Mouse (Mus musculus): ENCODE results near the gene Tas1r3. TPM values are rescaled to one million over a fixed set of nuclear protein-coding genes. Genes with fewer than 3 reads are reported as not detected.

Gene Tas1r3
- total and polyA plus RNA-seq, 3 experiments, result 0.62 to 54.9 (median 1.1) TPM

- Histone ChIP-seq H3K27ac (ENCODE audit: control insufficient read depth, low read depth, low read length) (no peak overlapping the region), H3K9me3 (replicated peaks; ENCODE audit: insufficient read depth, low read length) (no peaks in the 10 kb centered on the region), H3K36me3 (ENCODE audit: control insufficient read depth in 1 of 2, insufficient read depth in 2 of 2, low read length in 2 of 2) (peaks cover 2 to 3% of the 10 kb centered on the region in 2 experiments; a peak in 3 of 4 replicates), H3K9ac (ENCODE audit: control insufficient read depth, low read depth, low read length, poor library complexity, severe bottlenecking) (no peak overlapping the region), H3K4me3 (ENCODE audit: control insufficient read depth in 1 of 2, insufficient read depth in 1 of 2, low read depth in 2 of 2, low read length in 2 of 2) (no peak overlapping the region), H3K79me2 (ENCODE audit: control insufficient read depth, insufficient read depth, low read length, poor library complexity) (peaks cover 22% of the 10 kb centered on the region), H3K27me3 (ENCODE audit: control insufficient read depth in 1 of 2, insufficient read depth in 2 of 2, low read length in 2 of 2) (no peaks in the 10 kb centered on the region), H3K4me1 (ENCODE audit: control insufficient read depth in 1 of 2, insufficient read depth in 2 of 2, low read length in 2 of 2) (peaks cover 2 to 13% of the 10 kb centered on the region in 2 experiments; a peak in 3 of 4 replicates)
- TF ChIP-seq ZNF384 (IDR thresholded peaks at IDR 0.05; ENCODE audit: low read depth, low read length), result no peak
- no peak for TF ChIP-seq USF1 (IDR thresholded peaks at IDR 0.05; ENCODE audit: low read depth, low read length)
- peak in 1 of 3 experiments; percentile 17; a peak in 2 of 6 replicates for TF ChIP-seq CTCF (IDR thresholded peaks at IDR 0.05 in 2 of 3, conservative IDR thresholded peaks at IDR 0.05 in 1 of 3; ENCODE audit: control insufficient read depth in 1 of 3, insufficient read depth in 1 of 3, low read depth in 2 of 3, low read length in 3 of 3, poor library complexity in 1 of 3, severe bottlenecking in 1 of 3)
- TF ChIP-seq RAD21 (IDR thresholded peaks at IDR 0.05; ENCODE audit: low read depth, low read length), result no peak
- no peak for TF ChIP-seq MYC (IDR thresholded peaks at IDR 0.05; ENCODE audit: low read depth, low read length)
- no peak for TF ChIP-seq RCOR1 (IDR thresholded peaks at IDR 0.05; ENCODE audit: low read depth, low read length)
- TF ChIP-seq MAX (IDR thresholded peaks at IDR 0.05; ENCODE audit: low read length), result no peak
- no peak for TF ChIP-seq CHD1 (IDR thresholded peaks at IDR 0.05; ENCODE audit: low read depth, low read length)
- DNase-seq (ENCODE audit: low read depth, low spot score), result no peak
Observed at GRCm38 (mm10) chr4:155898318-155898717, 35.2 kb upstream of the Tas1r3 start.

- no peak for TF ChIP-seq CTCF (IDR thresholded peaks at IDR 0.05 in 2 of 3, conservative IDR thresholded peaks at IDR 0.05 in 1 of 3; ENCODE audit: control insufficient read depth in 1 of 3, insufficient read depth in 1 of 3, low read depth in 2 of 3, low read length in 3 of 3, poor library complexity in 1 of 3, severe bottlenecking in 1 of 3)
- TF ChIP-seq TBP (IDR thresholded peaks at IDR 0.05; ENCODE audit: low read depth, low read length), result no peak
- TF ChIP-seq GATA1 (IDR thresholded peaks at IDR 0.05; ENCODE audit: low read depth, low read length), result no peak
- no peak for TF ChIP-seq CHD2 (IDR thresholded peaks at IDR 0.05; ENCODE audit: low read length)
- H3K4me3 ChIP-seq (ENCODE audit: control insufficient read depth in 1 of 2, insufficient read depth in 1 of 2, low read depth in 2 of 2, low read length in 2 of 2), result no peak overlapping the region
- no peaks in the 10 kb centered on the region for H3K9me3 ChIP-seq (replicated peaks; ENCODE audit: insufficient read depth, low read length)
- no peak overlapping the region for H3K27ac ChIP-seq (ENCODE audit: control insufficient read depth, low read depth, low read length)
- H3K27me3 ChIP-seq (ENCODE audit: control insufficient read depth in 1 of 2, insufficient read depth in 2 of 2, low read length in 2 of 2), result no peaks in the 10 kb centered on the region
- H3K79me2 ChIP-seq (ENCODE audit: control insufficient read depth, insufficient read depth, low read length, poor library complexity), result peaks cover 36% of the 10 kb centered on the region
- peaks cover 2 to 4% of the 10 kb centered on the region in 2 experiments; a peak in 3 of 4 replicates for H3K36me3 ChIP-seq (ENCODE audit: control insufficient read depth in 1 of 2, insufficient read depth in 2 of 2, low read length in 2 of 2)
- no peak for DNase-seq (ENCODE audit: low read depth, low spot score)
- H3K9ac ChIP-seq (ENCODE audit: control insufficient read depth, low read depth, low read length, poor library complexity, severe bottlenecking), result no peak overlapping the region
- H3K4me1 ChIP-seq (ENCODE audit: control insufficient read depth in 1 of 2, insufficient read depth in 2 of 2, low read length in 2 of 2), result peaks cover 2 to 17% of the 10 kb centered on the region in 2 experiments; a peak in 3 of 4 replicates
Observed at GRCm38 (mm10) chr4:155896461-155896860, 33.3 kb upstream of the Tas1r3 start.

- Histone ChIP-seq H3K36me3 (ENCODE audit: control insufficient read depth in 1 of 2, insufficient read depth in 2 of 2, low read length in 2 of 2) (peaks cover 2 to 4% of the 10 kb centered on the region in 2 experiments; a peak in 3 of 4 replicates), H3K9ac (ENCODE audit: control insufficient read depth, low read depth, low read length, poor library complexity, severe bottlenecking) (no peak overlapping the region), H3K9me3 (replicated peaks; ENCODE audit: insufficient read depth, low read length) (no peaks in the 10 kb centered on the region), H3K79me2 (ENCODE audit: control insufficient read depth, insufficient read depth, low read length, poor library complexity) (peaks cover 42% of the 10 kb centered on the region), H3K27ac (ENCODE audit: control insufficient read depth, low read depth, low read length) (no peak overlapping the region), H3K27me3 (ENCODE audit: control insufficient read depth in 1 of 2, insufficient read depth in 2 of 2, low read length in 2 of 2) (no peaks in the 10 kb centered on the region), H3K4me3 (ENCODE audit: control insufficient read depth in 1 of 2, insufficient read depth in 1 of 2, low read depth in 2 of 2, low read length in 2 of 2) (no peak overlapping the region), H3K4me1 (ENCODE audit: control insufficient read depth in 1 of 2, insufficient read depth in 2 of 2, low read length in 2 of 2) (peaks cover 2 to 17% of the 10 kb centered on the region in 2 experiments; a peak in 3 of 4 replicates)
- no peak for DNase-seq (ENCODE audit: low read depth, low spot score)
- TF ChIP-seq ZMIZ1 (IDR thresholded peaks at IDR 0.05; ENCODE audit: low read depth, low read length), result no peak
- no peak for TF ChIP-seq SMC3 (IDR thresholded peaks at IDR 0.05; ENCODE audit: low read depth, low read length)
- TF ChIP-seq RAD21 (IDR thresholded peaks at IDR 0.05; ENCODE audit: low read depth, low read length), result no peak
- no peak for TF ChIP-seq MEF2A (IDR thresholded peaks at IDR 0.05; ENCODE audit: extremely low read depth, insufficient replicate concordance, low read depth, low read length, poor library complexity, severe bottlenecking)
- TF ChIP-seq CHD1 (IDR thresholded peaks at IDR 0.05; ENCODE audit: low read depth, low read length), result no peak
- no peak for TF ChIP-seq POLR2A (IDR thresholded peaks at IDR 0.05; ENCODE audit: control insufficient read depth in 1 of 2, insufficient read depth in 1 of 2, low read depth in 1 of 2, low read length in 2 of 2, poor library complexity in 1 of 2)
- no peak for TF ChIP-seq POLR2AphosphoS5 (IDR thresholded peaks at IDR 0.05; ENCODE audit: borderline replicate concordance, low read depth, low read length)
- no peak for TF ChIP-seq POLR2AphosphoS2 (IDR thresholded peaks at IDR 0.05; ENCODE audit: low read length)
- no peak for TF ChIP-seq NELFE (IDR thresholded peaks at IDR 0.05; ENCODE audit: low read depth, low read length)
- no peak for TF ChIP-seq MYC (IDR thresholded peaks at IDR 0.05; ENCODE audit: low read depth, low read length)
- no peak for TF ChIP-seq MAZ (IDR thresholded peaks at IDR 0.05; ENCODE audit: low read depth, low read length)
Observed at GRCm38 (mm10) chr4:155895826-155896225, 32.7 kb upstream of the Tas1r3 start.

All from MEL (cell line).